In the genomic region with DNA sequence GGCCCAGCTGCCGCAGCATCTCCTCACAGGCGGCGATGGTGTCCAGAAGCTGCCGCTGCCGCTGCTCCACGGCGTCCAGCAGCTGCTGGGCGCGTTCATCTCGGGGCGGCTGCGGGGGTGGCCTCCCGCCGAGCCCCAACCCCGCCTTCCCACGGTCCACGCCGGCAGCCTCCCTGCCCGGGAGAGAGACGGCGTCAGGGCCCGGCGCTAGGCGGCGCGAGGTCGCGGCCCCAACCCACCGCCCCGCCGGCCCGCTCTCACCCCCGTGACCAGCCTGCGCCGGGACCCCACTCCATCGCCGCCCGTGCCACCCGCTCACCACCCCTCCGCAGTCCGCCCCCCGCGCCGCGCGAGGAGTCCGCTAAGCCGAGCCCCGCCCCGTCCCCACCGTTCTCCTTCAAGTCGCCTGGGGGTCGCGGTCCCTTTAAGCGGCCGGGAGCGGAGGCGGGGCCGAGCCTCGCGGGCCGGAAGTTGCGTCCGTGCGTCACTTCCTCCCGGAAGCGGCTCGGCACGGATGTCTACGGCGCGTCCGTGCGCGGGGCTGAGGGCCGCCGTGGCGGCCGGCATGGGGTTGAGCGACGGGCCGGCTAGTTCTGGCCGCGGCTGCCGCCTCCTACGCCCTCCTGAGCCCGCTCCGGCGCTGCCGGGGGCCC, we compare ENCODE assay signal across 8 mouse cellular contexts. TPM values are rescaled to one million over a fixed set of nuclear protein-coding genes. Genes with fewer than 3 reads are reported as not detected.
DNase-seq lines count a peak whose midpoint lies in the region; ATAC-seq and TF ChIP-seq lines count a peak whose summit lies in the region.

A gene (plus strand): TSS at position 419 of the 653 bp plus-strand sequence.

- H3K9me3 ChIP-seq in heart, embryonic 10.5 days: no peaks in the 10 kb centered on the region
- H3K9me3 ChIP-seq in kidney, embryonic 15.5 days (replicated peaks): no peaks in the 10 kb centered on the region

- H3K27ac ChIP-seq in bone marrow macrophage, adult 2 months (ENCODE audit: insufficient read depth, low read depth, low read length): peak within 1 kb of the TSS; percentile 79
- peak within 1 kb of the TSS; percentile 81 for H3K27ac ChIP-seq in embryonic fibroblast, embryonic 13.5 days (ENCODE audit: insufficient read depth, low read length)
- H3K27ac ChIP-seq in heart, embryonic 10.5 days: peak within 1 kb of the TSS; percentile 98
- H3K27ac ChIP-seq in kidney, embryonic 15.5 days: peak within 1 kb of the TSS; percentile 91

- H3K36me3 ChIP-seq in heart, embryonic 10.5 days: peaks cover 39% of the 10 kb centered on the region
- peaks cover 28% of the 10 kb centered on the region for H3K36me3 ChIP-seq in kidney, embryonic 15.5 days

- H3K9ac ChIP-seq in kidney, embryonic 15.5 days: peak within 1 kb of the TSS; percentile 87

- peak; percentile 94 for ATAC-seq in kidney, embryonic 15.5 days (replicated peaks; ENCODE audit: low FRiP score)
- ATAC-seq in monocyte, adult 5-6 weeks (replicated peaks; ENCODE audit: insufficient number of reproducible peaks, low FRiP score, low TSS enrichment, poor library complexity, severe bottlenecking): peak; percentile 75

- under 1% methylated on average over 89 of the region's 90 CpGs for WGBS in heart, embryonic 10.5 days
- under 1% methylated on average over 85 of the region's 90 CpGs for WGBS in kidney, embryonic 15.5 days

- DNase-seq in A20 (ENCODE audit: low read depth, low spot score) (peak; percentile 96), liver (peak; percentile 93)
- peak; percentile 96 for DNase-seq in heart, embryonic 10.5 days (ENCODE audit: low spot score)
- peak; percentile 91 to 96 for DNase-seq in spleen, postnatal 4 days (ENCODE audit: low spot score in 2 of 2)

- H3K4me2 ChIP-seq in kidney, embryonic 15.5 days: peak within 1 kb of the TSS; percentile 75

- no peak for TF ChIP-seq POLR2A in bone marrow macrophage, adult 2 months (IDR thresholded peaks at IDR 0.05; ENCODE audit: borderline replicate concordance, low read depth, low read length)
- peak; percentile 66 for TF ChIP-seq POLR2A in embryonic fibroblast, embryonic 13.5 days (IDR thresholded peaks at IDR 0.05; ENCODE audit: low read depth, low read length)

- H3K4me3 ChIP-seq in bone marrow macrophage, adult 2 months (ENCODE audit: insufficient read depth, low read length): peak within 1 kb of the TSS; percentile 69
- peak within 1 kb of the TSS; percentile 79 for H3K4me3 ChIP-seq in embryonic fibroblast, embryonic 13.5 days (ENCODE audit: insufficient read depth, low read length)
- H3K4me3 ChIP-seq in heart, embryonic 10.5 days: peak within 1 kb of the TSS; percentile 84
- peak within 1 kb of the TSS; percentile 98 for H3K4me3 ChIP-seq in kidney, embryonic 15.5 days (replicated peaks)

- H3K27me3 ChIP-seq in heart, embryonic 10.5 days (ENCODE audit: insufficient read depth, poor library complexity, severe bottlenecking): no peaks in the 10 kb centered on the region
- H3K27me3 ChIP-seq in kidney, embryonic 15.5 days: no peaks in the 10 kb centered on the region

- peaks cover 14% of the 10 kb centered on the region for H3K4me1 ChIP-seq in bone marrow macrophage, adult 2 months (ENCODE audit: control insufficient read depth, insufficient read depth, low read length)
- H3K4me1 ChIP-seq in embryonic fibroblast, embryonic 13.5 days (ENCODE audit: control insufficient read depth, insufficient read depth, low read length): peaks cover 6% of the 10 kb centered on the region
- H3K4me1 ChIP-seq in heart, embryonic 10.5 days: peaks cover 24% of the 10 kb centered on the region
- H3K4me1 ChIP-seq in kidney, embryonic 15.5 days: peaks cover 37% of the 10 kb centered on the region

- no peak for TF ChIP-seq CTCF in bone marrow macrophage, adult 2 months (IDR thresholded peaks at IDR 0.05; ENCODE audit: low read depth, low read length)
- TF ChIP-seq CTCF in embryonic fibroblast, embryonic 13.5 days (IDR thresholded peaks at IDR 0.05; ENCODE audit: borderline replicate concordance, insufficient read depth, low read length): no peak

RNA-seq across cellular contexts. Expression of the gene that starts here (rescaled TPM):
- polyA plus RNA-seq in bone marrow macrophage, adult 2 months (2012; ENCODE audit: insufficient read depth, insufficient read length, missing spikeins): 18.6 and 20.2 TPM in 2 replicates
- 26.2 and 32.8 TPM in 2 replicates for polyA plus RNA-seq in embryonic fibroblast, embryonic 13.5 days (2011; ENCODE audit: insufficient read length, low read depth, missing spikeins)
- polyA plus RNA-seq in heart, embryonic 10.5 days (2016; fragmentation: Nextera tagmentation; extraction: Ambion mirVana): 25.8 and 39.3 TPM in 2 replicates
- polyA plus RNA-seq in kidney, embryonic 15.5 days (2015; fragmentation: Nextera tagmentation; extraction: Ambion mirVana): 35.0 and 42.5 TPM in 2 replicates
- total RNA-seq in monocyte, adult 5-6 weeks (2017): 28.9 to 39.6 TPM (median 38.2 TPM) in 3 replicates

Comparison
In these comparisons a context has a peak if more than half of its experiments do, and no peak if none do; other contexts are left out.
1. Peak in every context shown above with its lines: DNase-seq, ATAC-seq, H3K4me3 ChIP-seq and H3K27ac ChIP-seq.